Mouse (Mus musculus) lung, postnatal 14 days (tissue): Measurements from ENCODE around the gene Fndc1.
A peak's percentile ranks its signal among the peaks of the same experiment; 100 is the strongest.

ENCODE experiments used
- DNase-seq: peaks from one replicate; pipeline ENCODE4 v3.0.0; 2021

Fndc1 gene

DNA sequence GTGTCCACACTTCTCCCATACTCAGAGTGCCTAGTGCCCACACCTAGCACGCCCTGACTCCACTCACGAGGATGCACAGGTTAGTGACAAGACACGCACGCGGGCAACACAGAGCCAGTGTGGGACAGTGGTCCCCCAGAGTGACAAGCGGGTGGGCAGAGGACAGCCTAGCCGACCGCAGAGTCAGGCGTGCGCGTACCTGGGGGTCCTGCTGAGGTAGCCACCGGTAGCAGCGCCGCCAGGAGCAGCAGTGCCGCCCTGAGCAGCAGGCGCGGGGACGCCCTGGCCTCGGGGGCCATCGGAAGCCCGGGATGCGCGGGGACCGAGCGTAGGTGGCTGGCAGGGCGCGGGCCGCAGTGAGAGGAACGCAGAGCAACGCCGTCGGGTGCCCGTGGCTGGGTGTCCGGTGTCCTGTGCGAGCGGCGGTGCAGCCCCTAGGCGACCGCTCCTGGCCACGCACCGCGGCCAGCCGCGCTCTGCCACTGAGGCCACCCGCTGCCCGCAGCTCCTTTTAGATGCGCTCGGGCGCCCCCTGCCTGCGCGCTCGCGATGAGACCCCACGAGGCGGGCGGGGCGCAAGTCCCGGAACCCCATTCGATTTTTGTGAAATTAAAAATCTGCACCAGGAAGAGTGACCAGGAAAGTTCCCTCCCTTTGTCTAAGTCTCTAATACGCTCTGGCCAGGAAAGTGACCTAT, at the start of gene Fndc1:
Gene Fndc1, minus strand, starts transcription at position 484 of the 697 bp plus-strand sequence.
- peak; percentile 80 for DNase-seq

DNA sequence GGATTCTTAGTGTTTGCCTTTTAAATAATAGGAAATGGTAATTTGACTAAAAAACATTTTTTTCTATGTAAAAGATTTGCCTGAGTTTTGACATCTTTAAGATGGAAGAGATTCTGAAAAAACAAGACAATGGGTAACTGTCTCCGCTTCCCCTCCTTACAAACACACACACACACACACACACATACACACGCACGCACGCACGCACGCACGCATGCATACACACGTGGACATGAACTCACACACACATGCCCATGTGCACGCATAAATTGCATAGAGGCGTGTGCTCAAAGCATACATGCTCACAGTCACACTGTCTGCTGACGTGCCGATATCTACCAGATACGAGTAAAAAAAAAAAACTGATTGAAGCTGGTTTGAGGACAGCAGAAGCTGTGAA, 49.4 kb upstream of the Fndc1 start:
- DNase-seq = no peak

DNA sequence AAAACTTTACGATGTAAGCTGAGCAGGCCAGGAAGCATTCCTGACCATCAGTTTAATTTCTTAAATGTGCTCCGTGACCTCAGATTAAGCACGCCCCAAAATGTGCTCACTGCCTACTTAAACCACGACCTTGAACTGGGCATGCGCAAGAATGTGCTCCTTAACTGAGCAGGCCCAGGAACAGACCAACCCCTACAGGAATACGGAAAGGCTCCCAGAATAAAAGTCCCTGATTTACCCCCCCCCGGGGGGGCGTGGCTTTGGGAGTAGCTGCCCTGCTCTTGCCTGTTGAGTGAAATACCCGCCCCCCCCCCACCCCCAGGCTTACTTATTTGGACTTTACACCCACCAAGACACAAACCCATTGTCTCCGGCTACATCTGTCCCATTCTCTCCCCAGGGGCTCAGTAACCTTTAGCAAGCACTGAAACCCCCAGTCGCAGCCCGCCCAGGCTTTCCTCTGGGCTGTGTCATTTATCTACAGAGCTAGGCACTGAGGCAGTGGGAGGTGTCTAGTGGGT, 48.9 kb upstream of the Fndc1 start:
- no peak for DNase-seq

DNA sequence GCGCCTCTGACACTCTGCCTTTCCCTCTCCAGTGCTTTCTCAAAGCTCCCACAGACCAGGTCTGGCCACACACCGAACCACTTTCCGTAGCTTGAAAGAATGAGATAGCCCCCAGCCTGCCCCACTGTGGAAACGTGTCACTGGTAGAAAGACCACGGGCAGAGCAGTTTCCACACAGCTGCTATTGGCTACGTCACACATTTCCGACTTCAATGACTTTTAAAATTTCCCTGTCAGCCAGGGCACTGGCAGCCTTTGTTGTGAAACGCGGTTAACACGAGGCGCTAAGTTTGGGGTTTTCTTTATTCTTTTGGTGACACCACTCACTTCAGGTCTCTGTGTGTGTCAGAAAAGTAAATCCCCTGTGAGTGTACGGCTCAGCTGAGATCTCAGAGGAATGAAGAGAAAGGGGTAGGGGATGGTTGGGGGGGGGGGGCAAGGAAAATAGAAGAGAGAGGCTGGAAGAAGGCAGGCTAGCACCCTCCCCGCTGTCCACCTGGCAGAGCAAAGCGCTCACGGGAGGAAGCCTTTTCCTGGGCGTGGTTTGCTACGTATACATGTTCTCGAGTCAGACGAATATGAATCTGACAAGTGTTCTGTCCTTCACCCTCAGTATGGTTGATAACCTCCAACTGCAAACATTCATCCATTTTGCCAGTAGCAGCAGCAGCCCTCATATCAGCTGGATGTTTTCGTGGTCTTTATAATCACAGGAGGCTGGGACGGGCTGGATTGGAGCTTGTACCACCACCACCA, 47.9 kb upstream of the Fndc1 start:
- DNase-seq = no peak

DNA sequence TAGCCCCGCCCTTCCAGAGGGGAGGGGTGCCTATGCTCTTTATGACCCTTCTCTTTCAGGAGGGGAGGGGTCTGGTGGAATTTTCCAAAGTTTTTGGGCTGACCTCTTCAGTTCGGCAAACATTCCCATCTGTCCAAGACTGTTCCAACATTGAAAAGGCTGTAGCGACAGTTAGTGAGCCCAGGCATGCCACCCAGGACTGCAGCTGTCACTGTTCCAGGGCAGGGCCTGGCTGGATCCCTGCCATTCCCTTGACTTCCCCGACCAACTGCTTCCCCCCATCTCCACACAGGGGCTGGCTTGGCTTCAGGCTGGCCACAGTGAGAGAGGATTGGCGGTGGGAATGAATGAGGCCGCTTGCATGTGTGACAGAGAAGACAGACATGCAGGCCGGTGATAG, 46.3 kb upstream of the Fndc1 start:
- DNase-seq = no peak

DNA sequence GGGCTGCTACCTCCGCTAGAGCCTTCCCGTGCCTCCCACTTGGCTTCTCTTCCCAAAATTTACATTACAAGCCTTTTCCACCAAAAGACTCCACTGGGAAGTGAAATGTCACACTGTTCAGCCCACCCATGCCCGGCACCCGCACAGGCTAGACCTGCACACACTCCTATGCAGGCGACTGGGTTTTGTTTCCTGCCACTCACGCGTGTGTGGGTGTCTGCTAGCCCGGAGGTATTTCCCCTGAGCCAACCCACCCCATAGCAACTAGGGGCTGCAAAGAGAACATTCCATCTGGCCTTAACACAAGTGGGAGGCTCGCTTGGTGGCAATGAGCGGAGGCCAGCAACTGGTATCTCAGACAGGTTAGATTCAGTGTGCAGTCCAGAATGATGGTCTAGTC, 44.7 kb upstream of the Fndc1 start:
- DNase-seq = no peak

DNA sequence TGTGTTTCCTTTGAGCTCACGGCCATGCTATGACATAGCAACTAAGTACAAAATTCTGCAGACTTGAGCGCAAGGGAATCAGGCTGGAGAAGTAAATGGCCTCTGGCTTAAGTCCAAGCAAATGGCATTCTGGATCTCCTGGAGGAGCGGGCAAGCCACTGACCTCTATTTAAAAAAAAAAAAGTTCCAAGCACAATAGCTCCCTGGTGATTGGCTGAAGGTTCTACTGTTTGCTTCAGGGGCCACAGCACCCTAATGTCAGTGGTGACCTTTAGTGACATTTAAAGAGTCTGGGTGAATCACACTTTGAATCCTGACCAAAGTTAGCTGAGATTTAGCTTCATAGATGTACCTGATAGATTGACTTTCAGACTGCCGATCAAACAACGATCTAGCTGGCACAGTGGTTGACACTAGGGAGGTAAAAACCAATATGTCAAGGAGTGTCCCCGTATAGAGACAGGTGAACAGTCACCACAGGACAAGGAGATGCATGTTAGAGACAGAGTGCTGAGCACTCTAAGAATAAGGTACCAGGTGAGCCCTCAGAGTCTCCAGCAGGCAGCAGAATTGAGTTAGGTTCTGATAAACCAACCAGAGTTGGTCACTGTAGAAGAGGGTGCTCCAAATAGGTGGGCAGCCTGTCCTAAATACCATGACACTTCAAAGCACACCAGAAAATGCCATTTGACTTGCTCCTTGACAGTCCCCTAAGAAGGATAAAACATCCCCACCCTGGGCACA, 43.9 kb upstream of the Fndc1 start:
- DNase-seq = no peak

DNA sequence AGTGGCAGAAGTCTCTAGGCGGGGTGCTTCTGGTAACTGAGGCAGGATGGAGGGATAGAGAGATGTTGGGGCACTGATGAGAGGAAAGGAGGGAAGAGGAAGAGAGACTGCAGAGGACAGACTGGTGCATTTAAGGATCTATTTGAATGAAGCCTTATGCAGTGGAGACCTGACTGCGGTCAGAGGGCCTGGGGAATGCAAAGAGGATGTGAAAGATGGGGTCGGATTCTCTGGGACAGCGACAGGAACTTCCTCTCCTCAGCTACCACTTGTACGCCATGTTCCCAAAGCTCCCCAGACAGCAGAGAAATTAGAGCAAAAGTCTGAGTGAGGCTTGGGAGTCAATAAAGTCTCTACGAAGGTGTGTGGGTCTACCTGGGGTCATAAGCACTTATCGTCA, 42.0 kb upstream of the Fndc1 start:
- DNase-seq = no peak

DNA sequence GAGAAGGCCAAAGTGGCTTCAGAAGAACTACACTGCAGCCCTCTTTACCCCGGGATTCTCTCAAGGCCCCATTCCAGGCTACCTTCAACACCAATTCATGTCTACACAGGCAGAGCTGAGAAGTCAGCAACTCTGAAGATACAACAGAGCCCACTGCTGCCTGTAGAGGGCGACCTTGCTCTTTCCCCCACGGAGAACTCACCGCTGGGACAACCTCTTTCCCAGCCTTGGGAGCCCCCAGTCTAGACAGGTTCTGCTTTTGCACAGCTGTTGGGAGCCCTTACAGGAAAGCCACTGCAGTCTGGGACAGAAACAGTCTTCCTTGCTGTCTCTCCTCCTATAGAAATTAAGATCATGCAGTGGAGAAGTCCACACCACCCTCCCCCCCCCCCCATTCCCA, 41.5 kb upstream of the Fndc1 start:
- peak; percentile 84 for DNase-seq

DNA sequence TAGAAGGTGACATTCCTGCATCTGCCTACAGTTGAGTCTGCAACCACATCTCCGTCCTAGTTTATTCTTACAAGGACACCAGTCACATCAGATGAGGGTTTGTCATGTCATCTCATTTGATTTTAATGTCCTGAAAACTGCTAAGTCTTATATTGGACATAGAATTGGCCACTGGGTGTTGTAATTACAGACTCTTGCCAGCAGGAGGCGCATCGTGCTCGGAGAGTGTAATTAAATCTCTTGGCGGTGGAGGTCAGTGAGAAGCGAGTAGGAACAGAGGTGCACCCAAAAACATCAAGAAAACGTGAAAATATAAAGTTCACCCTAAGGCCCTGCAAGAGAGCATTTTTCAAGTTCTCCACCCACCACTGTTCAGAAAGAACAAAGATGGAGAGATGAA, 37.6 kb upstream of the Fndc1 start:
- DNase-seq = peak; percentile 52

DNA sequence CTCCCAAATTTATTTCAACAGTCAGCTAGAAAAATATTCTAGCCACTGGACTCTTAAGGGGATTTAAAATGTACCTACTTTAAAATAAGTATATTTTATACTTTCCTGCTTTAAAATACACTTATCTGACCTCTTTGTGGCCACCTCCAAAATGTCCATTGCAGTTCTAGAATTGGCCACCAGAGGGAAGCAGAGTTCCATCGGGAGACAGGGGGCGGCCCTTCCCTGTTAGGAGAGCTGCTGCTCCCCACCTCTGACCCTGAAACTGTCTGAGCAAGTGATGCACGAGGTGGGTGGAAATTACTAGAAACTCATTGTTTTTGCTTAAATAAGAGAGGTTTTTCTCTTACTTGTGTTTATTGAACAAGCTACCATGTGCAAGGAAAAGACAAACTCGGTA, 36.6 kb upstream of the Fndc1 start:
- peak; percentile 84 for DNase-seq

DNA sequence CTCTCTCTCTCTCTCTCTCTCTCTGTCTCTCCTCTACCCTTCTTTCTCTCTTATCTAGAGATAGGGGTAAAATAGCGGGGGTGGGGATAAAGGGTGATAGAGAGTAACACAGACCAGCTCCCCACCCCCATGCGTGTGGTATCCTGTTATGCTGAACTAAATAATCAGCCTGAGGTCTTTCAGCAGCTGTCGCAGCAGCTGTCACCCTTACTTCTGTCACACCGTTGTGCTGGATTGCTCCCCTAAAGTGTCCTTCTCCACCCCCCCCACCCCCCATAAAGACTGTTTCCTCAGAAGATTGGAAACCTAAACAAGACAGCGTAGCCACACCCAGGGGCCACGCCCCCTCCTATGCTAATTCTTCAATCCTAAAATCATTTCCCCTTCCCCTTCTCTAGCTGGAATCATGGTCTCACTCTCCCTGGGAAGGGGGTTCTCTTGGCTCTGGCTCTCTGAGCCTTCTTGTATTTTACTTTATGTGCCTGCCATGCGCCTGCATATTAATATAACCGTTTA, 33.8 kb upstream of the Fndc1 start:
- DNase-seq = no peak

DNA sequence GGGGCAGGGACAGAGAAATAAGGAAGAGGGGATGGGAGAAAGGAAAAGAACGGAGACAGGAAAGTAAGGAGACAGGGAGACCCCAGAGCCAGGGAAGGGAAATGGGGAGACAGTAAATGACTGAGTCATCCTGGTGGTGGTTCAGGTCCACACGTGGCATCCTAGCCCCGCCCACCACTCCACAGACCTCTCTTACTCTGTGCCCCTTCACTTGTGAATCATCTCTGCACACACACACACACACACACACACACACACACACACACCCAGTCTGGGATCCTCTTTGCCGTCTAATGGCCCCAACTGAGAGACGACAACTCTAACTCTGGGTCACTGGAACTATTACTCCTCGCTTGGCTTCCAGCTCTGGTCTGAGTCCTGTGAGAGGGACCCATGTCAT, 30.6 kb upstream of the Fndc1 start:
- no peak for DNase-seq

DNA sequence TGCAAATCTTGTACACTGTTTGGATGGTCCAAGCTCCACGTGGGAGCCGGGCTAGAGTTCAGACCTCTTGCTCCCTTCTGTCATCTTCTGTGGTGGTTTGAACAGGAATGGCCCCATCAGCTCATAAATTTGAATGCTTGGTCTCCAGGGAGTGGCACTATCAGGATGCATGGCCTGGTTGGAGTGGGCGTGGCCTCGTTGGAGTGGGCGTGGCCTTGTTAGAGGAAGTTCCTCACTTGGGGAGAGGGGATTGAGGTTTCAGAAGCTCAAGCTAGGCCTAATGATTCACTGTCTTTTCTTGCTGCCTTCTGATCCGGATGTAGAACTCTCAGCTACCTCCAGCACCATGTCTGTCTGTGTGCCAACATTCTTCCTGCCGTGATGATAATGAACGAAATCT, 28.7 kb upstream of the Fndc1 start:
- no peak for DNase-seq

DNA sequence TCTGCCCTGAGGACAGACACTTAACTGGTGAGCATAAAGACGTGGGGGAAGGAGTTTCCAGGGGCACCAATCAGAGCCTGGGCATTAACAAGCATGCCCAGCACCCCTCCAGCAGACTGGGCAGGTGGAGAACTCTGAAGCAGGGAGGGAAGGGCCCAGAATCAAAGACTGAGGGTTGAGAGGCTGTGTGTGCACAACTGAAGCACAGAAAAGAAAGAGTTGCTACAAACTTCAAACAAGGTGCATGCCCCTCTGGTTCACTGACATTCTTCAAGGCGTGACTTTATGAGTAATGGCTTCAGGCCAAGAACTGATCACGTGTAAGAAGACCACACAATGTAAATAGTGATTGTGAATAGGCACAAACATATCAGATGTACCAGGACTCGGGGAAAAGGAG, 24.9 kb upstream of the Fndc1 start:
- no peak for DNase-seq

DNA sequence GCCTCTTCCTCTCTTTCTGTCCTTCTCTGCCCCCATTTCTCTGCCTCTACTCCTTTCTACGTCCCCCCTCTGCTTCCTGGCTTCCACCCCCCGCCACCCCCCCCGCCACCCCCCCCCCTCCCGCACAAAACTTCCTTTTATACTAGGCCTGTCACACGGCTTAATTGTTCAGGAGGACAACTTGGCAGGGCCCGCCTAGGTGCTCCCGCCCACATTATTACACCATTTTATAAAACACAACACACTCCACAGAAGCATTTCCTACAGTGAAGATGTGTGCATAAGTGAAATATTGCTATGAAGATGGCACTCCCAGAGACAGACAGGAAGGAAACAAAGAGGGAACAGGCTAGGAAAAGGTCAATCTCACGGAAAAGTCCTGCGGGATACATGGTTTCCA, 24.4 kb upstream of the Fndc1 start:
- no peak for DNase-seq

DNA sequence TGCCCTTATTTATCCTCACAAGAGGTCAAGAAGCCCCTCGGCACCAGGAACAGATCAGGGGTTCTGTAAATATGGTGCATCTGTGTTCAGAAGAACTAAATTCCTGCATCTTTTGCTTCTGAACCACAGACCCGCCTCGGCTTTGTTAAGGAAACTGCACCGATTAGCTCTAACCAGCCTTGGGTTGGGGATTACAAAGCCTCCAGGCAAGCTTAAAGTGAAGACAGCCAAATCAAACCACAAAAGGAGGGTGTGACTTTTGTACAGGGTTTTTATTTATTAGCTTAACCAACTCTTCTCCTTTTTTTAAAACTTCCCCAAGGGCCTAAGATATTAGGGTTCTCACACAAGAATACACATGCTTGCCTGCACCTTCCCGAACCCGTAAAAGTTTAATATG, 23.1 kb upstream of the Fndc1 start:
- no peak for DNase-seq

DNA sequence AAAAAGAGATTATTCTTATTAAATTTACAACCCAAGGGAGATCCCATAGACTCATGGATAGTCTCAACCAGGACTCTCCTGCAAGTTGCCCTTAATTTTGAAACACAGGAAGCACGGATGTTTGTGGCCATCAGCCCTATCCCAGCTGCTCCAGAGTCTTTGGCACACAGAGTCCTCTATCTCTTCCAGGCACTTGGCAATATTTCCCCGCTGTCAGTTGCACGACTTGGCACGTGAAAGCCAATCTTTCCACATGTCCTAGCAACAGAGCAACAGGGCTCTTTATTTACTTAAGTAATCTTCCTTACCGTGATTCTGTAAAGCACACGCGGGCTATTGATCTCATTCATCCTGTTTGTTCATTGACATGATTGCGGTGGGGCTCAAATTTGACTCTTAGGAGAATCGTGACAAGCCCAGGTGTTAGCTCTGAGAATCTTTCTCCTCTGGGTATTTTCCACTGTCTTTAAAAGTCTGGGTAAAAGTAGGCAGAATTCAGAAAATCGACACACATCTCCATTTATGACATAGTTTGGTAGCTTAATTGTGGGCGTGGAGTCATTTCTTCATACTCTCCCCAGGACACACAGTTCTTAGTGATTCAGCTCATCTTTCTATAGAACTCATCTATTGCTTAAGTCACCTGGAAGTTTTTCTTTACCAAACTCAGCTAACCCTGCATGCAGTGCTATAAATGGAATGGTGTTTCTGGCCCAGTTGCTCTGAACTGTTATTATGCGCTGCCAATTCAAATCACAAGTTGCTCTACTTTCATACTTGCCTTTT, 13.6 kb upstream of the Fndc1 start:
- DNase-seq = peak; percentile 58

DNA sequence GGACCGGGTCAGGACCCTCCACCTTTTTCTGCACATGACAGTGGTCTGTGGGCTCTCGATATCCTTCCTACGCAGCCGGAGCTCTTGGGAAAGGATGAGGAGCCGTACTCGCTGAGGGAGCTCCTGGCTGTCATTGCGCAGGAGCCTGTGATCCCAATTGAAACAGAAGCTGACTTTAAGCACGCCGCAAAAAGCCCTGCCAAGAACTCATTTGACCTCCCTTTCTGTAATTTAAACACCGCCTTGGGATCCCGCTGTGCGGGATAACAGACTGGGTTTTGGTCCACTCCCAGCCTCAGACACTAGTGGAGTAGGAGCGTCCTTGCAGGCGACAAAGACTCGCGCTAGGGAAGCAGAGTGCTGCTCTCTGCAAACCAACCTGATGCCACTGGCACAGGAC, 484 bp upstream of the Fndc1 start:
- peak; percentile 10 for DNase-seq

DNA sequence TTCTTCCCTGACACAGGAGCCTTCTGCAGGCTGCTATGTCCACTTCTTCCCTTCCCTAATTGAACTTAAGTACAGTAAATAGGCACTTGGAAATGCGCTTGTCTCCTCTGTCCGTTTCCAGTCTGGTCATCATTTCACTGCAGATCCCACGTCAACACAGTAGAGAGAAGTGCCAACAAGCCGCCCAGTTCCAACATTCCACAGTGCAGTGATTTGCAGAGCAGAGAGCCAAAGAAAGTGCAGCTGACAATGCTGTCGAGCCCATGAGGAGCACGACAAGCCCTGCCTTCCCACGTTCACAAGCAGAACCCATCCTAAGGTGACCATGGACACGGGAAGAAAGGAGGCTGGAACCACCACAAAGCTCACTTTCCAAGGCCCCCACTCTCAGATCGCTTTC, 1.7 kb downstream of the Fndc1 start:
- peak; percentile 44 for DNase-seq

DNA sequence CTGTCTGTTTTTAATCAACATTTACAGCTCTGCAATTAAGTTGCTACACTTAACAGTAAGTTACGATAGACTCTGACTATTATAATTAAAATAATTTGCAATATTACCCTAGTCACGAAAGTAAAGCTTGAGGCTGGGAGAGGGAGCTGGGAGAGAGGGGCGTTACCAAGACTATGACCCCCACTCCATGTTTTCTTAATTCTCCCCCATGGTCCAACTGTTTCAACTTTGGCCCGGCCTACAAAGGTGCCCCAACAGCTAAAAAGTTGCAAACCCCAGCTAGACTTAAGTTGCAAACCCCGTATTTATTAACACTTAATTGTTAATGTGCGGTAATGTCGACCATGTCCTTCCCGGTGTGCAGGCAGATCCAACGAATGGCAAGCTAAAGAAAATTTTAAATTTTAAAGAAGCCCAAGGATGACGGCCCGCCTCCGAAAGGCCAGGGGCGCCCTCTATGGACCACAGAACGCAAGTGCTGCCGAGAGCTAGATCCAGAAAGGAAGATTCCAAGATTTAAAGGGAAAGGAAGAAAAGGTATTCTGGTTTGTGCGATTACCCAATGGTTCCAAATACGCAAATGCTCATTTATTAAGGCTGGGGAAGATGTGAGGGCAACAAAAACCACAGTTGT, 5.4 kb downstream of the Fndc1 start:
- DNase-seq = peak; percentile 69

DNA sequence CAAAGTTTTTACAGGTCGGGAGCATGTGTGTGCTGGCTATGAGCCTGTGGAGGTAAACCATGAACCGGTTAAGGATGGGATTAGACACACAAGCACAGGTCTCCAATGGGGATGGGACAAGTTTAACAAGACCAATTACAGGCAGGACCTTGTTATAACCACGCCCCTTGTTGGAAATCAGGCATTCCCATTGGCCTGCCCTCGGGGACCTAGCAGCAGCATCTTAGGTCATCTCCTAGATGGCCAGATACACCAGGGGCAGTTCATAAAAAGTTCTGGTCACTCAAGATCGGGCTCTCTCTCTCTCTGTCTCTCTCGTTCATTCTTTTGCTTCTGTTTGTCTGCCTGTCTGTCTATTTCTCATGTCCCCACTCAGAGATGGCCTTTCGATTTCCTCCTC, 6.9 kb downstream of the Fndc1 start:
- no peak for DNase-seq
